In the genomic region with DNA sequence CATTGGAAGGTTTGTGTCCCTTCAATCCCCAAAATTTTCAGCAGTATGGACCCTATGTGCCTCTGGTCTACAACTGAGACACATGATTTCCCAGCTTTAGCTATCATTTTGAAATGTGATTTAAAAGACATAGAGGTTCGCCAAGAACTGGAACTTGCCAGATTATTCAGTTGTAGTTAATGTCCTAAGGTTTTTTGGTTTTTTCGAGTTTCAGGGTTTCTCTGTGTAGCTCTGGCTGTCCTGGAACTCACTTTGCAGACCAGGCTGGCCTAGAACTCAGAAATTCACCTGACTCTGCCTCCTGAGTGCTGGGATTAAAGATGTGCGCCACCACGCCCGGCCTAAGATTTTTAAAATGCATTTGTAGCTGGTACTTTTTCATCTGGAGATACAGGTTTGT, we compare ENCODE assay signal across 8 mouse cellular contexts. TPM values are rescaled to one million over a fixed set of nuclear protein-coding genes. Genes with fewer than 3 reads are reported as not detected.
DNase-seq lines count a peak whose midpoint lies in the region; ATAC-seq and TF ChIP-seq lines count a peak whose summit lies in the region.

No protein-coding gene starts in this region.

- H3K9me3 ChIP-seq in hindbrain, embryonic 14.5 days (ENCODE audit: control insufficient read depth, low read length): no peaks in the 10 kb centered on the region
- H3K9me3 ChIP-seq in midbrain, embryonic 14.5 days (ENCODE audit: control insufficient read depth, low read length): no peaks in the 10 kb centered on the region

- TF ChIP-seq CTCF in kidney, adult 2 months (conservative IDR thresholded peaks at IDR 0.05; ENCODE audit: insufficient read depth, insufficient read length, low read depth, low read length): no peak
- TF ChIP-seq CTCF in bone marrow macrophage, adult 2 months (IDR thresholded peaks at IDR 0.05; ENCODE audit: low read depth, low read length): no peak

- H3K9ac ChIP-seq in hindbrain, embryonic 14.5 days: peak overlapping the region; percentile 60
- peak overlapping the region; percentile 32 for H3K9ac ChIP-seq in midbrain, embryonic 14.5 days (replicated peaks; ENCODE audit: low read length)

- H3K36me3 ChIP-seq in kidney, adult 2 months (ENCODE audit: control insufficient read depth, insufficient read depth, low read length): peaks cover 12% of the 10 kb centered on the region
- H3K36me3 ChIP-seq in hindbrain, embryonic 14.5 days (replicated peaks; ENCODE audit: control insufficient read depth, insufficient read depth): peaks cover 28% of the 10 kb centered on the region
- peaks cover 22% of the 10 kb centered on the region for H3K36me3 ChIP-seq in midbrain, embryonic 14.5 days (ENCODE audit: control insufficient read depth, insufficient read depth, low read length)

- H3K27me3 ChIP-seq in kidney, adult 2 months (replicated peaks; ENCODE audit: control insufficient read depth, insufficient read depth, low read length): no peaks in the 10 kb centered on the region
- H3K27me3 ChIP-seq in hindbrain, embryonic 14.5 days (ENCODE audit: control insufficient read depth, insufficient read depth, low read length): no peaks in the 10 kb centered on the region
- no peaks in the 10 kb centered on the region for H3K27me3 ChIP-seq in midbrain, embryonic 14.5 days (ENCODE audit: control insufficient read depth, insufficient read depth, low read length)

- no peak for TF ChIP-seq POLR2A in kidney, adult 2 months (IDR thresholded peaks at IDR 0.05; ENCODE audit: low read depth, low read length)
- no peak for TF ChIP-seq POLR2A in bone marrow macrophage, adult 2 months (IDR thresholded peaks at IDR 0.05; ENCODE audit: borderline replicate concordance, low read depth, low read length)

- H3K4me2 ChIP-seq in hindbrain, embryonic 14.5 days (replicated peaks): peak overlapping the region; percentile 100
- peak overlapping the region; percentile 98 for H3K4me2 ChIP-seq in midbrain, embryonic 14.5 days (ENCODE audit: low read length)

- no peak for DNase-seq in kidney, adult 2 months
- DNase-seq in kidney, adult 8-10 months: no peak
- no peak for DNase-seq in hindbrain, embryonic 14.5 days (ENCODE audit: low spot score)
- DNase-seq in midbrain, embryonic 14.5 days: no peak
- DNase-seq in spleen, postnatal 36 days (ENCODE audit: low spot score in 2 of 2): no peak
- DNase-seq in cerebellum, adult 8-10 months: no peak

- H3K4me3 ChIP-seq in kidney, adult 2 months (ENCODE audit: insufficient read depth, low read depth, low read length): peak overlapping the region; percentile 26; the same call in 1 of the 2 replicates
- H3K4me3 ChIP-seq in bone marrow macrophage, adult 2 months (ENCODE audit: insufficient read depth, low read length): peak overlapping the region; percentile 61
- H3K4me3 ChIP-seq in hindbrain, embryonic 14.5 days (replicated peaks; ENCODE audit: low read length): peak overlapping the region; percentile 56
- peak overlapping the region; percentile 48 for H3K4me3 ChIP-seq in midbrain, embryonic 14.5 days (replicated peaks; ENCODE audit: low read depth, low read length)

- no peak for ATAC-seq in hindbrain, embryonic 14.5 days (ENCODE audit: low FRiP score)
- ATAC-seq in midbrain, embryonic 14.5 days (ENCODE audit: low FRiP score, low TSS enrichment): no peak
- no peak for ATAC-seq in CD4-positive, CD25-positive, alpha-beta regulatory T cell, adult 4 months

- 48% methylated on average over 5 of the region's 5 CpGs for WGBS in kidney, adult 2 months
- 84% methylated on average over 5 of the region's 5 CpGs for WGBS in hindbrain, embryonic 14.5 days
- 77% methylated on average over 5 of the region's 5 CpGs for WGBS in midbrain, embryonic 14.5 days

- H3K27ac ChIP-seq in kidney, adult 2 months (ENCODE audit: insufficient read depth, low read depth, low read length): no peak overlapping the region
- no peak overlapping the region for H3K27ac ChIP-seq in bone marrow macrophage, adult 2 months (ENCODE audit: insufficient read depth, low read depth, low read length)
- H3K27ac ChIP-seq in hindbrain, embryonic 14.5 days: no peak overlapping the region
- H3K27ac ChIP-seq in midbrain, embryonic 14.5 days (replicated peaks; ENCODE audit: low read depth, low read length): no peak overlapping the region

- H3K4me1 ChIP-seq in kidney, adult 2 months (ENCODE audit: control insufficient read depth, insufficient read depth, low read length): peaks cover 23% of the 10 kb centered on the region
- peaks cover 7% of the 10 kb centered on the region for H3K4me1 ChIP-seq in bone marrow macrophage, adult 2 months (ENCODE audit: control insufficient read depth, insufficient read depth, low read length)
- H3K4me1 ChIP-seq in hindbrain, embryonic 14.5 days (replicated peaks; ENCODE audit: control insufficient read depth, insufficient read depth, low read length): peaks cover 36% of the 10 kb centered on the region
- peaks cover 40% of the 10 kb centered on the region for H3K4me1 ChIP-seq in midbrain, embryonic 14.5 days (ENCODE audit: control insufficient read depth, insufficient read depth, low read length)

RNA-seq across cellular contexts. Expression of a gene that starts 2.7 kb away (rescaled TPM):
- 1,891 and 2,089 TPM in 2 replicates for polyA plus RNA-seq in kidney, adult 2 months (2012; rRNA removed)
- polyA plus RNA-seq in bone marrow macrophage, adult 2 months (2012; ENCODE audit: insufficient read depth, insufficient read length, missing spikeins): 902 and 1,063 TPM in 2 replicates
- 4,396 and 4,426 TPM in 2 replicates for polyA plus RNA-seq in hindbrain, embryonic 14.5 days (2014; fragmentation: Nextera tagmentation; extraction: Ambion mirVana)
- 4,878 and 5,143 TPM in 2 replicates for polyA plus RNA-seq in midbrain, embryonic 14.5 days (2014; fragmentation: Nextera tagmentation; extraction: Ambion mirVana)
- polyA plus RNA-seq in CD4-positive, CD25-positive, alpha-beta regulatory T cell, adult 4 months (2017; shearing (Covaris generic)): 1,000 to 10,000 TPM; 5,826 to 7,831 TPM

RNA-seq across cellular contexts. Expression of a gene that starts 14.6 kb away (rescaled TPM):
- polyA plus RNA-seq in kidney, adult 2 months (2012; rRNA removed): 34.4 and 41.7 TPM in 2 replicates
- 6.2 and 8.5 TPM in 2 replicates for polyA plus RNA-seq in bone marrow macrophage, adult 2 months (2012; ENCODE audit: insufficient read depth, insufficient read length, missing spikeins)
- 63.8 and 64.8 TPM in 2 replicates for polyA plus RNA-seq in hindbrain, embryonic 14.5 days (2014; fragmentation: Nextera tagmentation; extraction: Ambion mirVana)
- 72.2 and 89.3 TPM in 2 replicates for polyA plus RNA-seq in midbrain, embryonic 14.5 days (2014; fragmentation: Nextera tagmentation; extraction: Ambion mirVana)
- polyA plus RNA-seq in CD4-positive, CD25-positive, alpha-beta regulatory T cell, adult 4 months (2017; shearing (Covaris generic)): 1 to 10 TPM in 1 of 2 experiments, under 1 TPM in 1; 0.74 to 2.3 TPM

RNA-seq across cellular contexts. Expression of a gene that starts 20.7 kb away (rescaled TPM):
- 2.6 and 4.1 TPM in 2 replicates for polyA plus RNA-seq in kidney, adult 2 months (2012; rRNA removed)
- polyA plus RNA-seq in bone marrow macrophage, adult 2 months (2012; ENCODE audit: insufficient read depth, insufficient read length, missing spikeins): 107 and 114 TPM in 2 replicates
- polyA plus RNA-seq in hindbrain, embryonic 14.5 days (2014; fragmentation: Nextera tagmentation; extraction: Ambion mirVana): 22.6 and 28.2 TPM in 2 replicates
- 26.4 and 28.0 TPM in 2 replicates for polyA plus RNA-seq in midbrain, embryonic 14.5 days (2014; fragmentation: Nextera tagmentation; extraction: Ambion mirVana)
- polyA plus RNA-seq in CD4-positive, CD25-positive, alpha-beta regulatory T cell, adult 4 months (2017; shearing (Covaris generic)): 10 to 100 TPM; 65.8 to 93.5 TPM
